Mouse (Mus musculus) intestine, postnatal 0 days (tissue): Measurements from ENCODE around the gene Zfp619. TPM values are rescaled to one million over a fixed set of nuclear protein-coding genes. Genes with fewer than 3 reads are reported as not detected.
A peak's percentile ranks its signal among the peaks of the same experiment; 100 is the strongest.

Experiments
- ATAC-seq: fragments of 200-750 bp; cut with Nextera tagmentation; 2 replicates; pipeline ENCODE4 v1.8.0; 2017; ENCODE audit warnings: mild to moderate bottlenecking, moderate TSS enrichment, moderate library complexity
- H3K27ac ChIP-seq: fragments of 300-500 bp; sonication (generic); 2 replicates; pipeline ENCODE4 v1.5.1; 2014; ENCODE audit warnings: mild to moderate bottlenecking, low read depth, low read length, moderate library complexity
- H3K27me3 ChIP-seq: fragments of 300-500 bp; sonication (generic); replicated peaks from 2 replicates; pipeline ENCODE4 v1.6.1; 2014; ENCODE audit warnings: low read length, mixed read lengths; ENCODE audit not compliant: control insufficient read depth, insufficient read depth
- H3K36me3 ChIP-seq: fragments of 300-500 bp; sonication (generic); 2 replicates; pipeline ENCODE4 v1.6.1; 2014; ENCODE audit warnings: mild to moderate bottlenecking, moderate library complexity; ENCODE audit not compliant: control insufficient read depth, insufficient read depth
- H3K4me1 ChIP-seq: fragments of 300-500 bp; sonication (generic); replicated peaks from 2 replicates; pipeline ENCODE4 v1.6.1; 2014; ENCODE audit warnings: antibody characterized with exemption, low read length, mixed read lengths; ENCODE audit not compliant: control insufficient read depth, insufficient read depth
- H3K4me2 ChIP-seq: fragments of 300-500 bp; sonication (generic); replicated peaks from 2 replicates; pipeline ENCODE4 v1.6.1; 2014; ENCODE audit warnings: low read depth, mild to moderate bottlenecking, moderate library complexity
- H3K4me3 ChIP-seq: fragments of 300-500 bp; sonication (generic); 2 replicates; pipeline ENCODE4 v1.5.1; 2014; ENCODE audit warnings: low read depth, low read length
- H3K9ac ChIP-seq: fragments of 300-500 bp; sonication (generic); 2 replicates; pipeline ENCODE4 v1.6.1; 2014; ENCODE audit warnings: mild to moderate bottlenecking, low read depth, low read length
- H3K9me3 ChIP-seq: fragments of 300-500 bp; sonication (generic); 2 replicates; pipeline ENCODE4 v1.6.1; 2016; ENCODE audit warnings: mixed run types; ENCODE audit not compliant: control insufficient read depth
- CTCF ChIP-seq: sonication (generic); IDR thresholded peaks from 2 replicates; pipeline ENCODE4 v1.5.1; 2016; ENCODE audit warnings: low read depth, mild to moderate bottlenecking, control low read depth, antibody characterized with exemption, moderate library complexity
- WGBS: fragments of 180-500 bp; shearing (Covaris S2); extraction: QIAGEN DNeasy Blood & Tissue Kit; methylation state at CpG from one replicate; pipeline ENCODE4 v1.1.7; 2014; 5-methylcytosine and 5-hydroxymethylcytosine counted together
- polyA plus RNA-seq: library from polyadenylated mRNA; unstranded; fragments of >200 nt; fragmentation: Nextera tagmentation; extraction: Ambion mirVana; gene quantifications from 2 replicates; pipeline ENCODE4 v1.2.1, GENCODE M21; 2015

Zfp619 gene
- polyA plus RNA-seq, 1 experiment from 2014 or later, result 0.43 TPM

GRCm38 (mm10) chr7:39504100-39504499 lies 13.5 kb upstream of the Zfp619 start:
- no peaks in the 10 kb centered on the region for H3K9me3 ChIP-seq
- no peak for TF ChIP-seq CTCF
- no peak overlapping the region for H3K4me2 ChIP-seq
- H3K4me3 ChIP-seq, result no peak overlapping the region
- H3K27ac ChIP-seq, result no peak overlapping the region
- H3K9ac ChIP-seq, result no peak overlapping the region
- no peaks in the 10 kb centered on the region for H3K27me3 ChIP-seq
- ATAC-seq, result no peak
- H3K4me1 ChIP-seq, result no peaks in the 10 kb centered on the region
- WGBS, result 85% methylated on average over 1 of the region's 1 CpGs
- no peaks in the 10 kb centered on the region for H3K36me3 ChIP-seq

GRCm38 (mm10) chr7:39518362-39518761 lies 796 bp downstream of the Zfp619 start:
- H3K27ac ChIP-seq, result no peak overlapping the region
- H3K27me3 ChIP-seq, result no peaks in the 10 kb centered on the region
- H3K36me3 ChIP-seq, result no peaks in the 10 kb centered on the region
- H3K9me3 ChIP-seq, result 0 out of 2 replicates have a peak, but pooled peaks cover 3% of the 10 kb centered on the region
- TF ChIP-seq CTCF, result no peak
- 66% methylated on average over 12 of the region's 12 CpGs for WGBS
- peak; percentile 37 for ATAC-seq
- peak overlapping the region; percentile 52 for H3K4me3 ChIP-seq
- no peaks in the 10 kb centered on the region for H3K4me1 ChIP-seq
- no peak overlapping the region for H3K9ac ChIP-seq
- H3K4me2 ChIP-seq, result peak overlapping the region; percentile 75

- Histone ChIP-seq H3K9ac (no peak overlapping the region), H3K9me3 (no peaks in the 10 kb centered on the region), H3K27me3 (no peaks in the 10 kb centered on the region), H3K36me3 (no peaks in the 10 kb centered on the region), H3K4me3 (no peak overlapping the region), H3K4me2 (no peak overlapping the region), H3K4me1 (no peaks in the 10 kb centered on the region), H3K27ac (no peak overlapping the region)
- no peak for TF ChIP-seq CTCF
- ATAC-seq, result no peak
- WGBS, result 81% methylated on average over 1 of the region's 1 CpGs
These were observed 6.3 kb downstream of the Zfp619 start for GRCm38 (mm10) chr7:39523703-39524424.

- no peaks in the 10 kb centered on the region for H3K36me3 ChIP-seq
- H3K4me3 ChIP-seq, result no peak overlapping the region
- no peak for TF ChIP-seq CTCF
- H3K27me3 ChIP-seq, result no peaks in the 10 kb centered on the region
- H3K4me1 ChIP-seq, result no peaks in the 10 kb centered on the region
- no peak for ATAC-seq
- no peak overlapping the region for H3K9ac ChIP-seq
- no peak overlapping the region for H3K4me2 ChIP-seq
- WGBS, result 74% methylated on average over 1 of the region's 1 CpGs
- no peaks in the 10 kb centered on the region for H3K9me3 ChIP-seq
- H3K27ac ChIP-seq, result no peak overlapping the region
These were observed 25.6 kb downstream of the Zfp619 start for GRCm38 (mm10) chr7:39543151-39543550.

- H3K27ac ChIP-seq, result peak overlapping the region; percentile 90
- H3K36me3 ChIP-seq, result no peaks in the 10 kb centered on the region
- H3K4me1 ChIP-seq, result no peaks in the 10 kb centered on the region
- peak; percentile 98 for ATAC-seq
- WGBS, result under 1% methylated on average over 43 of the region's 43 CpGs
- peak overlapping the region; percentile 78 for H3K4me2 ChIP-seq
- H3K9me3 ChIP-seq, result no peaks in the 10 kb centered on the region
- TF ChIP-seq CTCF, result peak; percentile 76
- H3K27me3 ChIP-seq, result no peaks in the 10 kb centered on the region
- peak overlapping the region; percentile 57 for H3K4me3 ChIP-seq
- peak overlapping the region; percentile 67 for H3K9ac ChIP-seq
These were observed 26.9 kb downstream of the Zfp619 start for GRCm38 (mm10) chr7:39544242-39545111.

GRCm38 (mm10) chr7:39545134-39545533 lies 27.6 kb downstream of the Zfp619 start:
- H3K36me3 ChIP-seq, result no peaks in the 10 kb centered on the region
- no peak for ATAC-seq
- peak overlapping the region; percentile 57 for H3K4me3 ChIP-seq
- H3K4me1 ChIP-seq, result no peaks in the 10 kb centered on the region
- no peaks in the 10 kb centered on the region for H3K9me3 ChIP-seq
- H3K27me3 ChIP-seq, result no peaks in the 10 kb centered on the region
- peak overlapping the region; percentile 78 for H3K4me2 ChIP-seq
- H3K9ac ChIP-seq, result peak overlapping the region; percentile 67; the same call in 1 of the 2 replicates
- H3K27ac ChIP-seq, result peak overlapping the region; percentile 90
- WGBS, result 19% methylated on average over 10 of the region's 10 CpGs
- no peak for TF ChIP-seq CTCF
